Mouse (Mus musculus) cerebellum, adult 2 months (tissue): ENCODE measurements around the gene Lamtor4.

ENCODE experiments used
- CTCF ChIP-seq: fragments of 200-500 bp; IDR thresholded peaks from 2 replicates; pipeline ENCODE4 v1.5.1; 2011; ENCODE audit warnings: low read depth, mild to moderate bottlenecking, control low read depth, low read length, moderate library complexity, borderline replicate concordance; ENCODE audit not compliant: insufficient read depth
- POLR2A ChIP-seq: fragments of 200-500 bp; IDR thresholded peaks from 2 replicates; pipeline ENCODE4 v1.6.1; 2011; ENCODE audit warnings: low read length, control low read depth, borderline replicate concordance; ENCODE audit not compliant: insufficient read depth

DNA sequence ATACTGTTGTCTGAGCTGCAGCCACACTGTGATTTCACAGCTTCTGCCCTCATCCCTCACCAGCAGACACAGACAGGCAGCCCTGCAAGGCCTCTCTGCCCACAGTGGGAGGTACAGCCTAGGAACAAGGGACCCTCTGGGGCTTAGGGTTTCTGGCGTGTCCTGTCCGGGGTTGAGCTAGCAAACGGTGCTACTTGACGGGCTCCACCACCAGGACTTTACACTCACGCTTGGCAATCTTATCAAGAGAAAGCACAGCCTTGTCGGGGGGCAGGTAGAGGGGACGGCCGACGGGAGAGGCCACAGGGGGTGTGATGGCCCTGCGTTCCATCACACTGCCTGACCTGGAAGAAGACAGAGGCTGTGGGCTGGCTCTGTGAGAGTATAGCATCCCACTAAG, 4.8 kb downstream of the Lamtor4 start:
- TF ChIP-seq CTCF (no peak), POLR2A (no peak)
